Mouse (Mus musculus): ENCODE data around the gene AL732309.1.
"Not testable (repeated sequence)": the region's sequence is repeated elsewhere in the genome, so short reads cannot be mapped to it uniquely, and the experiment has no call there.

The AL732309.1 gene

DNA sequence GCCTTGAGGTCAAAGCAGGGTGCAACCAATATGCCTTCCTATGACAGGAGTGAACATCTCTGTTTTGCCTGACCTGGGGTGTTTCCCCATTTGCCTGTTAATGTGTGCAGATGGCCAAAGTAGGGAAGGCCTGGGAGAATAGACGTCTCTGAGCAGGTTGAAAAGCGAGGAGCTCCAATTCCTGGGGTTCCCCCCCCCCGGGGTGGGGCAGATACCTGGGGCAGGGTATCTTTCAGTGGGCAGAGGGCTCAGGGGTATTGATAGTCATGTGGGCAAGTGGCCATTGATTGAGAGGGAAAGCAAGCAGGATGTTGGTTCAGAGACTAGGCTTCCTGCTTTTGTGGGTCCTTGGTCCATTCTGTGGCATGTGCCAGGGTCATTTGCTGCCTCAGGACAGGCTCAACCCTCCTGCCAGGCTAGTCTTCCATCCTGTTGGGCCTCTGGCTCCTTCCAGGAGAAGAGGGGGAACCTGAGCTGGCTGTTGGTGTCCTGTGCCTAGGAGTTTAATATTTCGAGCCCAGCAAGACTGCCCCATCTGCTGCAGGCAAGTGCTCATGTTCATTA, 21.2 kb upstream of the AL732309.1 start:
- no peak for DNase-seq (ENCODE audit: low read depth in 2 of 2, low spot score in 2 of 2)

- DNase-seq (ENCODE audit: low read depth in 2 of 2, low spot score in 2 of 2) = no peak
These were observed 20.6 kb upstream of the AL732309.1 start for GRCm38 (mm10) chr2:25267241-25267640.

DNA sequence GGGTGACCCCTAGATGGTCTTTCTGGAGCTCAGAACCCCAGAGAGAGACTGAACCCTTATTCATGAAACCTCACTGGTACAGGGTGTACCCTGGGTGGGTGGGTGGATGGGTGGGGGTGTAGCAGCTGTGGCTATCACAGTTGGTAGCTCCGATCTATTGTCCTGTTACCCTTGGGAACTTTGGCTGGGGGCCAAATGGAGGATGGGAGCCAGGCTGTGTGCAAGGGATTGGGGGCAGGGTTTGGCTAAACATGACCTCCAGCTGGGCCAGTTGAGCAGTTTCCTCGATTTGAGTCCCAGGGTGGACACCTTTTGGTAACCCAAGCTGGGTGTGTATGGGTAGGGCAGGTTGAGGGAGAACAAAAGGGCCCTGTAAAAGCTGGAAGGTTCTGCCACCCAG, 20.1 kb upstream of the AL732309.1 start:
- DNase-seq (ENCODE audit: low read depth in 2 of 2, low spot score in 2 of 2) = no peak

- DNase-seq (ENCODE audit: low read depth in 2 of 2, low spot score in 2 of 2) = no peak
These were observed 19.4 kb upstream of the AL732309.1 start for GRCm38 (mm10) chr2:25265897-25266656.

DNA sequence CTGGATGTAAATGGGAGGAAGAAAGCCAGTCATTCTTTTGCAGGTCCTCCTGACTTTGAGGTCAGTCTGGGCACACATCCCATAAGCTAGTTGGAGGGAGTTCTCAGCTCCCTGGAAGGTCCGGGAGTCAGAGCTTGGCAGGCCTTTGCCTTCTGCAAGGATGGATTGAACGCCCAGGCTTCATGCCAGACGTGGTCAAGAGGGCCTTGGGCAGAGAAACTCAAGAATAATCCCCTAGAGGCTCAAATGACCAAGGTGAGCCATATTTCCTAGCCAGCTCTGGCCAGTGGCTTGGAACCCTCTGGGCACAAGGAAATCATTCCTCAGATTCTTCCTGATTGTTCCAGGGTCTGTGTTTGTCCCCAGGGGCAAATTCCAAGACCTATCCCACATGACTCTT, 18.2 kb upstream of the AL732309.1 start:
- DNase-seq (ENCODE audit: low read depth in 2 of 2, low spot score in 2 of 2) = no peak

DNA sequence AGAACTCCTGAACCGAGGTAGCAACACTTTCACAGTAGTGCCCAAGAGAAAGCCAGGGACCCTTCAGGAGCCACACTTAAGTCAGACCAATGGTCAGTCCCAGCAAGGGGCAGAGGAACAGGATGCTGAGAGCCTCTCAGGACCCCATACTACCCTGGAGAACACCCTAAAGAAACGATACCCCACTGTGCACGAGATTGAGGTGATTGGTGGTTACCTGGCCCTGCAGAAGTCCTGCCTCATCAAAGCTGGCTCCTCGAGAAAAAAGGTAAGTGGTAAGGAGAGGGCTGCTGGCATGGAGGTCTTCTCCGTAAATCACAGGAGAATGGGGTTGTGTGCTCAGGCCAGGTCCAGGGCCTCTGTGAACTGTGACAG, 17.6 kb upstream of the AL732309.1 start:
- DNase-seq (ENCODE audit: low read depth in 2 of 2, low spot score in 2 of 2) = no peak

GRCm38 (mm10) chr2:25263623-25264285, 17.1 kb upstream of the AL732309.1 start:
- no peak for DNase-seq (ENCODE audit: low read depth in 2 of 2, low spot score in 2 of 2)

DNA sequence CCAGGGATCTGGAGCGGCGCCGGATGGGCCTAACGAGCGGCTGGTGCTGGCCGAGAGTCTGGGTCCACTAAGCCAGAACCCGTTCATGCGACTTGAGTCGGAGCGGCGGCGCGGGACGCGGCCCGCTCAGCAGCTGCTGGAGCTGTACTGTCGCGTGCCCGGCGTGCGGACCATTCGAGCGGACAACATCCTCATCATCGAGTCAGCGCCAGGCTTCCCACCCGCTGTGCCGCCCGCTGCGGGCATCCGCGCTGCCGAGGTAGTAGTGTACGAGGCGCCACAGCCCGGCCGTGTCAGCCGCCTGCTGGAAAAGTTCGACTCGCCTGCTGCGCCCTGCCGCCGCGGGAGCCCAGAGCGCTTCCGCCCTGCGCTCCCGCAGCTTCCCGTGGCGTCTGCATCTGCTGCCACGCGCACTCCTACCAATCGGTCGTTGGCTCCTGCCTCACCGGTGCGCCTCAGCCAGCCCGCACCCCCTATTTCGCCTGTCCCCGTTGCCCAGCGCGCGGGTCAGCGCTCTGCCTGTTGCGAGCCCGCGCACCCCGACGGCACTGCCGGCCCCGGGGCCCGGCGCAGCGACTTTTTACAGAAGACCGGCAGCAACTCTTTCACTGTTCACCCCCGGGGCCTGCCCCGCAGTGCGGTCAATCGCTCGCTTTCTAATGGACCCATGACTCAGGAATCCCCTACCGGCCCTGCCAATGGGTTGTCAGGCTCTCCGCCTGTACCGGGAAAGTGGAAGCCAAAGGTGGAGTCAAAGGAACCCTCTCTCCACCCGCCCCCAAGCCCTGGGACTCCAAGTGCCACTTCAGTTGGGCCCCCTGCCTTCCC, 16.3 kb upstream of the AL732309.1 start:
- DNase-seq (ENCODE audit: low read depth in 2 of 2, low spot score in 2 of 2) = peak; percentile 40 to 56

DNA sequence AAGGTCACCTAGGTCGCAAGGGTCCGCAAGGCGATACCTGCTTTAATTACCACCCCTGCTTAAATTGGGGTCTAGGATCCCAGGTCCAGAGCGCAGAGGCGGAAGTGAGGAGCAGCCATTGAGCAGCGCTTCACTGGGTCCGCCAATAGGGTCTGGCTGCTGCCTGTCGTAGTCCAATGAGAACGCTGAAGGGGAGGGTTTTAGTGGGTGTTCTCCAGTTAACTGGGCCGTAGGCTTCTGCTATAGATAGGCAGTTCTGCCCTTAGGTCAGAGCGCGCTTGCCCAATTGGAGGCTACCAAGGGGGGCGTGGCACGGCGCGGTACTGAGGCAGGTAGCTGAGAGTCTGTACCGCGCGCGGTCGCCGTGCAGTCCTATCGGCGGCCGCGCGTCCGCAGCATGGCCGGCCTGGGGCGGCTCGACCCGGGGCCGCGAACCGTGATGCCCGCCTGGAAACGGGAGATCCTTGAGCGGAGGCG, 15.7 kb upstream of the AL732309.1 start, which contains the start of gene Tprn:
Tprn (plus strand) TSS at position 328 of the 477 bp plus-strand sequence.
- DNase-seq (ENCODE audit: low read depth in 2 of 2, low spot score in 2 of 2) = peak; percentile 88 to 89

DNA sequence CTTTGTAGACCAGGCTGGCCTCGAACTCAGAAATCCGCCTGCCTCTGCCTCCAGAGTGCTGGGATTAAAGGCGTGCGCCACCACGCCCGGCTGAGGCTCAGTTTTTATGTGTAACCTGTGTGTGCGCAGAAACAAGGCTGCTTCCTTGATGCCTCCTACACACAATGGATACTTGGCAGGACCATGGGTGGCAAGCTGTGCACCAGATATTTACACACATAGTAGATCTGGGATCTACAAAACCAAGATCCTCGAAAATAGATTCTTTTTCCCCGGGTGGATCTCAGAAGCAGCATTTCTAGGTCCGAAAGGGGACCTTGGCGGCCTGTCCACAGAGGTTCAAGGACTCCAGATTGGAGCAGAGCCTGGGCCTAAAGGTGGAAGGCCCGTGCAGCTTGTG, 15.2 kb upstream of the AL732309.1 start:
- no peak for DNase-seq (ENCODE audit: low read depth in 2 of 2, low spot score in 2 of 2)

- peak in 1 of 2 experiments; percentile 31 for DNase-seq (ENCODE audit: low read depth in 2 of 2, low spot score in 2 of 2)
These were observed 12.2 kb upstream of the AL732309.1 start for GRCm38 (mm10) chr2:25258887-25259286.

GRCm38 (mm10) chr2:25257250-25257649, 10.6 kb upstream of the AL732309.1 start:
- DNase-seq (ENCODE audit: low read depth in 2 of 2, low spot score in 2 of 2) = not testable (repeated sequence)

DNA sequence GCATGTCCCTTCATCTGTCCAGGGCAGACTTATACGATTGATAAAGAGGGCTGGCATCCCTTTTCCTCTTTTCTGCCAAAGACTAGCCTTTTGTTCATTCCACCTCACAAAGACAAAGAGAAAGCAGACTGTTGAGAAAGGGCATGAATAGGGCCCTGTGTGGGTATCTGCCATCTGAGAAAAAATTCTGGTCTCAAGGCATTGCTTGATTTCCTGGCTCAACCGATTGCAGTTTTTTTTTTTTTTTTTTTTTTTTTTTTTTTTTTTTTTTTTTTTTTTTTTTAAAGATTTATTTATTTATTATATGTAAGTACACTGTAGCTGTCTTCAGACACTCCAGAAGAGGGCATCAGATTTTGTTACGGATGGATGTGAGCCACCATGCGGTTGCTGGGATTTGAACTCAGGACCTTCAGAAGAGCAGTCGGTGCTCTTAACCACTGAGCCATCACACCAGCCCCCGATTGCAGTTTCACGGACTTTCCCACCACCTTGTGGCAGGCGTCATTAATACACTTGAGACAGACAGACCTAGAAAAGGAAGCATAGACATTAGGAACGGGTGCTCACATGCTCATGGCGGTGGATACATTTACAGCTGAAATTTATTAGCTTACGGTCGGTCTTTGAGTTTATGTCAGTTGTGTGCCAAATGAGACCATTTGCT, 9.9 kb upstream of the AL732309.1 start:
- peak; percentile 60 to 76 for DNase-seq (ENCODE audit: low read depth in 2 of 2, low spot score in 2 of 2)

DNA sequence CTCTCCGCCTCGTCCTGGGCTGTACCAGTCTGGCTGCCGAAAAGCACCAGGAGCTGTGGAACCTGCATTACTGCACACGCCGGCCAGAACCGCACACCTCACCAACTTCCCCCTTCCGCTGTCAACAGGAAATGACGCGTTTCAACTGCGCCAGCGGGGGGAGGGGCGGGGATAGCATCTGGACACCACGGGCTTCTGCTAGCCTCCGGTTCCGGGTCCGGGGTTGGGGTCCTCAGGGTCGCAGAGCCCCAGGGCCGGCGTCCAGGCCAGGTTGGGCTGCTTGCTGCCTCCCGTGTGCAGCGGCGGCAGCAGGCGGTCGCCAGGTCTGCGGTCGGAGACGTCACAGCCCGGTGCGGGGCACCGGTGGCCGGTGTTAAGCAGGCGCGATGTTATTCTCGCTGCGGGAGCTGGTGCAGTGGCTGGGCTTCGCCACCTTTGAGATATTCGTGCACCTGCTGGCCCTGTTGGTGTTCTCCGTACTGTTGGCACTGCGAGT, 8.7 kb upstream of the AL732309.1 start, which contains the start of gene Tmem203:
Tmem203 (plus strand) TSS at position 156 of the 496 bp plus-strand sequence.
- peak; percentile 80 to 90 for DNase-seq (ENCODE audit: low read depth in 2 of 2, low spot score in 2 of 2)

GRCm38 (mm10) chr2:25252331-25252730, 5.7 kb upstream of the AL732309.1 start:
- DNase-seq (ENCODE audit: low read depth in 2 of 2, low spot score in 2 of 2) = no peak

DNA sequence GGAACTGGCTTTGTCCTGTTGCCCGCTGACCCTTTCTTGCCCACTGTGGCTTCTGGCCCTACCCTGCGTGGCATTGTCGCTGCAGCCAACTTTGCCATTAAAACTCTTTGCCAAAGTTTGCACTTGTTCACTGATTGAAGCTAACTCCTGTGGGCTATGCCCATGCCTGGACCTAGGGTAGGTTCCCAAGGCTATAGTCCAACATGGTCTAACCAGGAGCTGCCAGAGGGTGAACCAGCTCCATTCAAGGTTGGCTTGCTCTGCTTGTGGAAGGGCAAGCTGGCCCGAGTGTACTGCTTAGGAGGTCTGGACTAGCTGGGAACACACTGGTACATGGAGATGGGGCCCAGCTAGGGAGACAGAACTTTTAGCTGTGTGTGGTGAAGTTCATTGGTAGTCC, 2.5 kb downstream of the AL732309.1 start:
- DNase-seq (ENCODE audit: low read depth in 2 of 2, low spot score in 2 of 2) = no peak

DNA sequence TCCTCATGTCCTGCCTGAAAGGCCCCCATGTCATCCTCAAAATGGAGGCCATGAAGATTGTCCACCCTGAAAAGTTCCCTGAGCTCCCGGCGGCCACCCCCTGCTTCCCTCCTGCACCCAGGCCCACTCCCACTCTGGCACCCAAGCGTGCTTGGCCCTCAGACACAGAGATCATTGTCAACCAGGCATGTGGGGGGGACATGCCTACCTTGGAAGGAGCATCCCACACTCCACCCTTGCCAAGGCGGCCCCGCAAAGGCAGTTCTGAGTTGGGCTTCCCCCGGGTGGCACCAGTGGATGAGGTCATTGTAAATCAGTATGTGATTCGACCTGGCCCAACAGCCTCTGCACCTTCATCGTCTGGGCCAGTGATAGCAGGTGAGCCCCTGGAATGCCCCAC, 3.3 kb downstream of the AL732309.1 start:
- DNase-seq (ENCODE audit: low read depth in 2 of 2, low spot score in 2 of 2) = no peak

DNA sequence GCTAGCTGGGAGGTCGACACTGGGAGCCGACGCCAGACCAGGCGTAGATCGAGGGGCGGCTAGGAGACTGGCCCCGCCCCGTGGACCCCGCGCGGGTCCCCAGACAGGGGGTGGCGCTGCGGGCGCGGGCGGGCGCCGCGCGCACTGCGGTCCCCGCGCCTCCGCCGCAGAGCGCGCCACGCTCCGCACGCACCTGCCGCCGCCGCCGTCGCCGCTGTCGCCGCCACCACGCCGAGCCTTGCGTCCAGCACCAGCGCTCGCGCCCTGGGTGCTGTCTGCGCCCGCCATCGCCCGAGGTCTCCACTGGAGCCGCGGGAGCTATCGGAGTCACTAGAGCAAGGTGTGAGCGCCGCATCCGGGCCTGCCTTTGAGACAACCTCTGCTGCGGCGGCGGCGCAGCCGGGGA, 4.6 kb downstream of the AL732309.1 start, which contains the start of the genes Rnf208 and Cysrt1:
Rnf208 (plus strand) TSS at position 155 of the 406 bp plus-strand sequence.
Cysrt1 (minus strand) TSS at position 352 of the 406 bp plus-strand sequence.
- no peak for DNase-seq (ENCODE audit: low read depth in 2 of 2, low spot score in 2 of 2)

GRCm38 (mm10) chr2:25241438-25241775, 5.3 kb downstream of the AL732309.1 start:
- no peak for DNase-seq (ENCODE audit: low read depth in 2 of 2, low spot score in 2 of 2)

- DNase-seq (ENCODE audit: low read depth in 2 of 2, low spot score in 2 of 2) = peak in 1 of 2 experiments; percentile 38
These were observed 5.8 kb downstream of the AL732309.1 start for GRCm38 (mm10) chr2:25240723-25241437.
